Mouse (Mus musculus) embryonic fibroblast, embryonic 13.5 days (primary cell): ENCODE results near the gene Fam192a.

ENCODE experiments used
- CTCF ChIP-seq: IDR thresholded peaks from 2 replicates; pipeline ENCODE4 v1.5.1; 2011; ENCODE audit warnings: mild to moderate bottlenecking, control low read depth, low read length, moderate library complexity, borderline replicate concordance; ENCODE audit not compliant: insufficient read depth
- POLR2A ChIP-seq: IDR thresholded peaks from 2 replicates; pipeline ENCODE4 v1.6.1; 2011; ENCODE audit warnings: low read depth, mild to moderate bottlenecking, control low read depth, low read length, moderate library complexity

- TF ChIP-seq POLR2A (no peak), CTCF (no peak)
Observed at GRCm38 (mm10) chr8:94535631-94536030, 66.2 kb downstream of the Fam192a start.
